Mouse (Mus musculus): ENCODE data around the gene Ppp1r3f. TPM values are rescaled to one million over a fixed set of nuclear protein-coding genes. Genes with fewer than 3 reads are reported as not detected.
A peak's percentile ranks its signal among the peaks of the same experiment; 100 is the strongest.

Gene Ppp1r3f
- total RNA-seq (2021): 1 to 10 TPM; 3.6 to 4.5 TPM
- long read RNA-seq, experiment 1, transcript Ppp1r3f-201 (4 exons, 3,066 nt): major isoform, 6 of 6 reads
- long read RNA-seq, experiment 1, partial matches to known transcripts: 0 of 6 reads
- long read RNA-seq, experiment 1, other reads (novel, unspliced or antisense): 0 of 6 reads
- long read RNA-seq, experiment 2, partial matches to known transcripts: 0 of 2 reads
- long read RNA-seq, experiment 2, other reads (novel, unspliced or antisense): 0 of 2 reads

- DNase-seq: peak; percentile 91 to 96
Observed at GRCm38 (mm10) chrX:7574087-7574884, at the start of gene Ppp1r3f. TSS of gene Ppp1r3f (minus strand) at chrX:7574283.

- no peak for DNase-seq
Observed at GRCm38 (mm10) chrX:7617889-7618551, 43.9 kb upstream of the Ppp1r3f start.

- no peak for DNase-seq
Observed at GRCm38 (mm10) chrX:7610536-7611258, 36.6 kb upstream of the Ppp1r3f start.

- DNase-seq: no peak
Observed at GRCm38 (mm10) chrX:7610035-7610434, 36.0 kb upstream of the Ppp1r3f start.

- no peak for DNase-seq
Observed at GRCm38 (mm10) chrX:7606783-7607182, 32.7 kb upstream of the Ppp1r3f start, which contains the start of gene Cacna1f. TSS of gene Cacna1f (plus strand) at chrX:7607083.

- no peak for DNase-seq
Observed at GRCm38 (mm10) chrX:7605575-7605941, 31.5 kb upstream of the Ppp1r3f start.

- DNase-seq: peak; percentile 90 to 91
Observed at GRCm38 (mm10) chrX:7604879-7605574, 30.9 kb upstream of the Ppp1r3f start, which contains the start of gene Ccdc22. TSS of gene Ccdc22 (minus strand) at chrX:7605517.

GRCm38 (mm10) chrX:7604004-7604403, 29.9 kb upstream of the Ppp1r3f start:
- peak in 1 of 2 experiments; percentile 1 for DNase-seq

GRCm38 (mm10) chrX:7595371-7595770, 21.3 kb upstream of the Ppp1r3f start:
- no peak for DNase-seq

GRCm38 (mm10) chrX:7586356-7586755, 12.3 kb upstream of the Ppp1r3f start:
- DNase-seq: no peak

GRCm38 (mm10) chrX:7583881-7584280, 9.8 kb upstream of the Ppp1r3f start:
- no peak for DNase-seq

- DNase-seq: no peak
Observed at GRCm38 (mm10) chrX:7581151-7581550, 7.1 kb upstream of the Ppp1r3f start.

GRCm38 (mm10) chrX:7574885-7575231, 775 bp upstream of the Ppp1r3f start:
- no peak for DNase-seq

GRCm38 (mm10) chrX:7573176-7574086, 652 bp downstream of the Ppp1r3f start, which contains the start of gene Foxp3:
TSS of gene Foxp3 (plus strand) at chrX:7573644.
- DNase-seq: peak in 1 of 2 experiments; percentile 60

- no peak for DNase-seq
Observed at GRCm38 (mm10) chrX:7572466-7572865, 1.6 kb downstream of the Ppp1r3f start.

- DNase-seq: no peak
Observed at GRCm38 (mm10) chrX:7571565-7572136, 2.4 kb downstream of the Ppp1r3f start.

GRCm38 (mm10) chrX:7570481-7571175, 3.5 kb downstream of the Ppp1r3f start:
- DNase-seq: peak in 1 of 2 experiments; percentile 8

- no peak for DNase-seq
Observed at GRCm38 (mm10) chrX:7567491-7567890, 6.6 kb downstream of the Ppp1r3f start.

GRCm38 (mm10) chrX:7566352-7566751, 7.7 kb downstream of the Ppp1r3f start:
- DNase-seq: no peak
